Mouse (Mus musculus) stomach, embryonic 14.5 days (tissue): ENCODE data around the gene Id1. TPM values are rescaled to one million over a fixed set of nuclear protein-coding genes. Genes with fewer than 3 reads are reported as not detected.
A peak's percentile ranks its signal among the peaks of the same experiment; 100 is the strongest.

Experiments used
- ATAC-seq: fragments of 200-750 bp; cut with Nextera tagmentation; 2 replicates; pipeline ENCODE4 v1.8.0; 2017; ENCODE audit warnings: low read depth, moderate TSS enrichment; ENCODE audit not compliant: insufficient number of reproducible peaks, insufficient read depth, low FRiP score
- H3K27ac ChIP-seq: fragments of 300-500 bp; sonication (generic); 2 replicates; pipeline ENCODE4 v1.5.1; 2014; ENCODE audit warnings: mild to moderate bottlenecking, low read length, moderate library complexity, mixed read lengths
- H3K27me3 ChIP-seq: fragments of 300-500 bp; sonication (generic); 2 replicates; pipeline ENCODE4 v1.6.1; 2014; ENCODE audit warnings: low read length, control low read depth, mixed read lengths; ENCODE audit not compliant: control insufficient read depth, insufficient read depth
- H3K36me3 ChIP-seq: fragments of 300-500 bp; sonication (generic); 2 replicates; pipeline ENCODE4 v1.6.1; 2014; ENCODE audit warnings: mild to moderate bottlenecking, control low read depth, low read length, moderate library complexity, mixed read lengths; ENCODE audit not compliant: control insufficient read depth, insufficient read depth
- H3K4me1 ChIP-seq: fragments of 300-500 bp; sonication (generic); 2 replicates; pipeline ENCODE4 v1.6.1; 2014; ENCODE audit warnings: low read length, control low read depth, mixed read lengths; ENCODE audit not compliant: control insufficient read depth, insufficient read depth
- H3K4me2 ChIP-seq: fragments of 300-500 bp; sonication (generic); replicated peaks from 2 replicates; pipeline ENCODE4 v1.6.1; 2014; ENCODE audit warnings: low read depth, low read length, control low read depth
- H3K4me3 ChIP-seq: fragments of 300-500 bp; sonication (generic); 2 replicates; pipeline ENCODE4 v1.5.1; 2014; ENCODE audit warnings: low read depth, low read length, control low read depth
- H3K9ac ChIP-seq: fragments of 300-500 bp; sonication (generic); replicated peaks from 2 replicates; pipeline ENCODE4 v1.6.1; 2014; ENCODE audit warnings: low read depth, mild to moderate bottlenecking, control low read depth, low read length, moderate library complexity, mixed read lengths
- H3K9me3 ChIP-seq: fragments of 300-500 bp; sonication (generic); 2 replicates; pipeline ENCODE4 v1.6.1; 2016; ENCODE audit warnings: low read depth, low read length, control low read depth; ENCODE audit not compliant: control insufficient read depth
- WGBS: fragments of 180-500 bp; shearing (Covaris S2); extraction: QIAGEN DNeasy Blood & Tissue Kit; methylation state at CpG from one replicate; pipeline ENCODE4 v1.1.7; 2014; 5-methylcytosine and 5-hydroxymethylcytosine counted together
- polyA plus RNA-seq: library from polyadenylated mRNA; unstranded; fragments of >200 nt; fragmentation: Nextera tagmentation; extraction: Ambion mirVana; gene quantifications from 2 replicates; pipeline ENCODE4 v1.2.1, GENCODE M21; 2014

Gene Id1
- polyA plus RNA-seq, 1 experiment from 2014 or later, result 147 TPM

- 84% methylated on average over 3 of the region's 3 CpGs for WGBS
- no peak for ATAC-seq
- H3K27ac ChIP-seq, result no peak overlapping the region
- H3K9ac ChIP-seq, result no peak overlapping the region
- H3K27me3 ChIP-seq, result no peaks in the 10 kb centered on the region
- H3K9me3 ChIP-seq, result no peaks in the 10 kb centered on the region
- peaks cover 6% of the 10 kb centered on the region for H3K36me3 ChIP-seq
- no peak overlapping the region for H3K4me3 ChIP-seq
- no peaks in the 10 kb centered on the region for H3K4me1 ChIP-seq
- H3K4me2 ChIP-seq, result no peak overlapping the region
Observed at GRCm38 (mm10) chr2:152776019-152776418, 40.0 kb downstream of the Id1 start.

- H3K4me3 ChIP-seq, result no peak overlapping the region
- no peak overlapping the region for H3K9ac ChIP-seq
- no peak for ATAC-seq
- no peaks in the 10 kb centered on the region for H3K27me3 ChIP-seq
- no peaks in the 10 kb centered on the region for H3K4me1 ChIP-seq
- 81% methylated on average over 2 of the region's 2 CpGs for WGBS
- H3K36me3 ChIP-seq, result peaks cover 10% of the 10 kb centered on the region
- no peak overlapping the region for H3K4me2 ChIP-seq
- no peaks in the 10 kb centered on the region for H3K9me3 ChIP-seq
- H3K27ac ChIP-seq, result no peak overlapping the region
Observed at GRCm38 (mm10) chr2:152776435-152776834, 40.4 kb downstream of the Id1 start.

GRCm38 (mm10) chr2:152777081-152777480 lies 41.0 kb downstream of the Id1 start:
- Histone ChIP-seq H3K4me2 (no peak overlapping the region), H3K9me3 (no peaks in the 10 kb centered on the region), H3K36me3 (peaks cover 13% of the 10 kb centered on the region), H3K27ac (no peak overlapping the region), H3K4me1 (no peaks in the 10 kb centered on the region), H3K27me3 (no peaks in the 10 kb centered on the region), H3K9ac (no peak overlapping the region), H3K4me3 (no peak overlapping the region)
- WGBS, result 89% methylated on average over 3 of the region's 3 CpGs
- no peak for ATAC-seq

- H3K4me3 ChIP-seq, result no peak overlapping the region
- H3K9me3 ChIP-seq, result no peaks in the 10 kb centered on the region
- 90% methylated on average over 2 of the region's 2 CpGs for WGBS
- no peak for ATAC-seq
- H3K27ac ChIP-seq, result no peak overlapping the region
- no peak overlapping the region for H3K9ac ChIP-seq
- no peaks in the 10 kb centered on the region for H3K27me3 ChIP-seq
- peaks cover 13% of the 10 kb centered on the region for H3K36me3 ChIP-seq
- no peak overlapping the region for H3K4me2 ChIP-seq
- peaks cover 4% of the 10 kb centered on the region; the same call in 1 of the 2 replicates for H3K4me1 ChIP-seq
Observed at GRCm38 (mm10) chr2:152780466-152780865, 44.4 kb downstream of the Id1 start.

DNA sequence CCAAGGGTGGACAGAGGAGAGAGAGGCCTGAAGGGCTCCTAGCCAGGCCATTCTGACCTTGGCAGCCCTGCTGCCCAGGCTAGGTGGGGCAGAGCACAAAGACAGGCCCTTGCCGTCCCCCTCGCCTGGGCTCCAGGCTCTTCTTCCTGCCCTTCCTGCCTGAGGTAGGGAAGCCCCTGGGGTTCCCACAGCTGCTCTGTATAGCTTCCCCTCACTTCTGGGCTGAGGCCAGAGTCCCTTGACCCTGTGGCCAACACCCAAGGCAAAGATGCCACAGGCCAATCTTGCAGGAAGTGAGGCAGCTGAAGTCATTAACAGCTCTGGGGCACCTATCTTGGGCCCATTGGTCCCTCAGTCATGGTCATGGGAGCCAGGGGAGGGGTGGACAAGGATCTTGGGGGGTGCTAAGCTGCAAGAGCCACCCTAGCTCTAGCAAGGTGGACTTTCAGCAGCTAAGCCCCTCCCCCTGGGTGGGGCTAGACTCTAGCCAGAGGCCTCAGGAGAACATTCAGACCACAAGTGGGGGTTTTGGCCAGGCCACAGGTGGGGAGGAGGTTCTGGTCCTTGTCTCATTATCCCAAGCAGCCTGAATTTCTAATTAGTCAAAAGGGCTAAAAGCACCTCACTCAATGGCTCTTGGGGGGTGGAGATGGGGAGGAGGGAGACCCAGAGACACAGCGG lies 45.1 kb downstream of the Id1 start:
- ATAC-seq, result no peak
- peaks cover 11% of the 10 kb centered on the region; the same call in 1 of the 2 replicates for H3K4me1 ChIP-seq
- H3K36me3 ChIP-seq, result peaks cover 13% of the 10 kb centered on the region
- no peak overlapping the region for H3K4me2 ChIP-seq
- no peak overlapping the region for H3K9ac ChIP-seq
- H3K4me3 ChIP-seq, result no peak overlapping the region
- 83% methylated on average over 3 of the region's 3 CpGs for WGBS
- no peak overlapping the region for H3K27ac ChIP-seq
- no peaks in the 10 kb centered on the region for H3K9me3 ChIP-seq
- no peaks in the 10 kb centered on the region for H3K27me3 ChIP-seq

- Histone ChIP-seq H3K27ac (no peak overlapping the region), H3K9ac (no peak overlapping the region), H3K9me3 (no peaks in the 10 kb centered on the region), H3K36me3 (peaks cover 13% of the 10 kb centered on the region), H3K4me3 (no peak overlapping the region), H3K27me3 (no peaks in the 10 kb centered on the region), H3K4me2 (no peak overlapping the region), H3K4me1 (peaks cover 12% of the 10 kb centered on the region; the same call in 1 of the 2 replicates)
- 82% methylated on average over 5 of the region's 5 CpGs for WGBS
- ATAC-seq, result no peak
Observed at GRCm38 (mm10) chr2:152782656-152783055, 46.6 kb downstream of the Id1 start.

GRCm38 (mm10) chr2:152783241-152783640 lies 47.2 kb downstream of the Id1 start:
- H3K27me3 ChIP-seq, result no peaks in the 10 kb centered on the region
- no peak overlapping the region for H3K4me2 ChIP-seq
- 93% methylated on average over 5 of the region's 5 CpGs for WGBS
- H3K9ac ChIP-seq, result no peak overlapping the region
- peaks cover 13% of the 10 kb centered on the region for H3K36me3 ChIP-seq
- ATAC-seq, result no peak
- no peak overlapping the region for H3K27ac ChIP-seq
- no peaks in the 10 kb centered on the region for H3K9me3 ChIP-seq
- H3K4me3 ChIP-seq, result no peak overlapping the region
- H3K4me1 ChIP-seq, result peaks cover 12% of the 10 kb centered on the region; the same call in 1 of the 2 replicates

DNA sequence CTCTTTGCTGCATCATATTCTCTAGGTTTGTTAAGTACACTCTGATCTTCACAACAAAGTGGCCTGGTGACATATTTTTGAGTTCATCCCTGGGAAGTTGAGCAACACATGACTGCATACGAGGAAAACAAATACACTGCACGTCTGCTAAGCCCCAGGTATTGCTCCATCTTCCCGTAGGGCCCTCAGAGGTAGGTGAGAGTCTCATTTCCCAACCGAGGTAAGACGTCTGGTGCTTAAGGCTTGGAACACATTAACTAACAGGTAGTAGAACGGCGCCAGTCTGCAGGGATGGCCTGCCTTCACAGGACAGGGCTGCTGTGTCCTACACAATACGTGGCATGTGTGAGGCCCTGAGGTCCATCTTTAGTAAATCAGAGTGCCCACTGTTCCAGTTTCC lies 48.6 kb downstream of the Id1 start:
- H3K9ac ChIP-seq, result no peak overlapping the region
- no peak overlapping the region for H3K4me2 ChIP-seq
- H3K27me3 ChIP-seq, result no peaks in the 10 kb centered on the region
- 90% methylated on average over 8 of the region's 8 CpGs for WGBS
- peaks cover 21% of the 10 kb centered on the region for H3K4me1 ChIP-seq
- H3K36me3 ChIP-seq, result peaks cover 13% of the 10 kb centered on the region
- ATAC-seq, result no peak
- H3K9me3 ChIP-seq, result no peaks in the 10 kb centered on the region
- peak overlapping the region; percentile 71; the same call in 1 of the 2 replicates for H3K27ac ChIP-seq
- H3K4me3 ChIP-seq, result no peak overlapping the region
